Mouse (Mus musculus) lung, postnatal 25 days (tissue): ENCODE data around the gene Itm2a.

Experiments
- DNase-seq: peaks from one replicate; pipeline ENCODE4 v3.0.0; 2022; ENCODE audit warnings: low spot score

Gene Itm2a

DNA sequence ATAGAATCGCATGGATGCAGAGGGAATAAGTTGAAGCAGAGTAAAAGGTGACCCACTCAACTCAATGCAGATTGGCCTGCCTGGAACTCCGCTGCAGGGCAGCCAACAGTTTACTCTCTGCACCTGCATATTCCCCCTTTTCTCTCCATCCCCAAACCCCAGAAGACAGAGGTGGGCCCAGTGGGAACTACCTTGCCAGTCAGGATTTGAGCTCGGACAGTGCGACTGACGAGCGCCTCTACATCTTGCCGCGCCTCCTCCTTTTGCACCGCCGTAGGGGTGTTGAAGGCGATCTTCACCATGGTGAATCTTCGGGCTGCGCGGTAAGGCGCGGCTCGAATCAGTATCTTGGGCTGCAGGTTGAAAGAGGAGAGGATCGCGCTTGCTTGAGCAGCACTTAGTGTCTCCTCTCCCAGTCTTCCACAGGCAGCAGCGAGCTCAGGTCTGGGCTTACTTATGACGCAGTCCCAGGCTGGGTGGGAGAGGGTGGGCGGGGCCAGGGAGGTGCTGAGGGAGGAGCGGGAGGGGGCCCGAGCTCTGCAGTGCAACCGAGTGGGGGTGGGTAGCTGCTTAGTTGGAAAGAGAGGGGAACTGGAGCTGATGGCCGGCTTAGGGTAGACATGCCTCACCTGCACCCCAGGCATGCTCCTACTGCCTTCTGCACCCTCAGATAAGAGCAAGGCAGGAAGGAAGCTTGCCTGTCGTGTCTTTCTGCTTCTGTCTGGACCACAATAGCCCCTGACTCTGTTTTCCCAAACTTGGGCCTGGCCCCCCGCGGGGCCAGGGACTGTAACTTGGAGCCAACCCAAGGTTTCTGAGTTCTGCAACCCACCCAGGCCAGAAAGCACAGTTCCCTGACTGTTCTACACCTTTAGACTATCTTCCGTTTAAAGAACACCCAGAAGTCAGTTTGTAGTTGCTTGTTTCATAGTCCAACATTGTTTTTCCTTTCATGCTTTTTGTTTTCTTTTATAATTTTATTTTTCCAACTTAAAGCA is at the start of gene Itm2a:
TSS of gene Itm2a (minus strand) at position 462 of the 998 bp plus-strand sequence.
- DNase-seq, result no peak

GRCm38 (mm10) chrX:107435887-107436286 is 32.7 kb upstream of the Itm2a start:
- no peak for DNase-seq

DNA sequence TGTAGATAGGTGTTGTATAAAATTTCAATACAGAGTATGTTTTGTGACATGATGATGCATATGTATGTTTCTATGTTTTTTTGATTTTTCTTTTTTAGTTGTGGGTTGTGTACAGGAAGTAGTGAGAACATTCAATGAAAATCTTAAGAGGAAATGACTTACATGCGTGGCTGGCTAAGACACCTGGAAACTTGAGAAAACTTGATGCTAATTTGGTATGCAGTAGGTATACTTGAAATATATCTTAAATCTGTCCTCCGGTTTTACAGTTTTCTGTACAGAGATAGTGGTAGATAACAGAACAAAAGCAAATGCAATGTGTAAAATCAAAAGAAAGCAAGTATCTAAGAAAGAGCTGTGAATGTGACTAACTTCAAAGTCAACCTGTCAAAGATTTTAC is 18.1 kb upstream of the Itm2a start:
- no peak for DNase-seq

GRCm38 (mm10) chrX:107417345-107417744 is 14.2 kb upstream of the Itm2a start:
- DNase-seq, result no peak

GRCm38 (mm10) chrX:107415999-107416398 is 12.8 kb upstream of the Itm2a start:
- no peak for DNase-seq

DNA sequence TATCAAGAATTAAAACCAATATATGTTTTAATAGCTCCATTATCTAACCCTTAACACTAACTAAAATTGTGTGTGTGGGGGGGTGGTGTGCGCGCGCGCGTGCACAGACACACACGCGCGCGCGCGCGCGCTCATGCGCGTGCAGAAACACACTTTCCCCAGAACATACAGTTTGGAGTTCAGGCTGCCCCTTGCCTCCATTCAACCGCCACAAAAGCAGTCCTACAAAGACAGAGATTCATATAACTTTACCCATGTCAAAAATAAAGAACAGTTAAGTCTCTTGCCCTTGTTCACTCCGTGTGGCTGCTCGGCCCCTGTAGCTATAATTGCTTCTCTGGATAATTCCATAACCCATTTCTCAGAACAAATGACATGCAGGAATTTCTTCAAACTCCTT is 695 bp downstream of the Itm2a start:
- no peak for DNase-seq

DNA sequence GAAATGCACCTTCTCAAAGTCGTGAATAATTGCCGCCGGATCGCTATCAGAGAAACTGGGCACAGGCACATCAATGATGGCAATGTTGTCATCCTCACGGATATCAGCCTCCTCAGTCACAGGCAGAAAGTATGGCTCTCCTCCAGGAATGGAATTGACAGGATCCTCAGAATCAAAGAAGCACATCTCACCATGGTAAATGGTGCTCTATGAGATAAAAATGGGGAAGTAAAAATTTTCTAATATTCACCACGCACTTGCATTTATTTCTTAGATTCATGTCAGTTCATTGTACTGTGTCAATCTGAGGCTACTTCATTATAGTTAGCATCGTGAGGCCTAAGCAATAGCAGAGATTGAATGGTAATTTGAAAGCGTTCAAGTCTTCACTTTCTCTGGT is 4.1 kb downstream of the Itm2a start:
- DNase-seq, result no peak

DNA sequence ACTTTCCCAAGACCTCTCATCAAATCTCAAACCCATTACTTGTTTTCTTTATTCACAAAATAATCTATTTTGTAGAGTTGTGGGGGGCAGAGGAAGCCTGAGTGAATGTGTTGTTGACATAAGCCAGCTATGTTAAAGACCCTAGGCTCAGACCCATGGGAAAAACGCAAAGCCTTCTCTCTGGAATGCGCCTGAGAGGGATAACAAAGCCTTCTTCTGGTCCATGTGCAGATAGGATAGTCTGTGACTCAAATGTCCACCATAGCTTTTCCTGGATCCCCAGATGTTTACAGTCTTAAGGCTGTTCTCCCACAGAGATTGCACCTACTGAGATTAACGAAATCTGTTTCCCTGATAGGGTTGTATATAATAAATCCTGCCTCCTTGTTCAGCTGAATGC is 9.9 kb downstream of the Itm2a start:
- DNase-seq, result no peak

GRCm38 (mm10) chrX:107375329-107375728 is 27.8 kb downstream of the Itm2a start:
- DNase-seq, result no peak
